Mouse (Mus musculus): ENCODE measurements around the gene Mien1.

DNA sequence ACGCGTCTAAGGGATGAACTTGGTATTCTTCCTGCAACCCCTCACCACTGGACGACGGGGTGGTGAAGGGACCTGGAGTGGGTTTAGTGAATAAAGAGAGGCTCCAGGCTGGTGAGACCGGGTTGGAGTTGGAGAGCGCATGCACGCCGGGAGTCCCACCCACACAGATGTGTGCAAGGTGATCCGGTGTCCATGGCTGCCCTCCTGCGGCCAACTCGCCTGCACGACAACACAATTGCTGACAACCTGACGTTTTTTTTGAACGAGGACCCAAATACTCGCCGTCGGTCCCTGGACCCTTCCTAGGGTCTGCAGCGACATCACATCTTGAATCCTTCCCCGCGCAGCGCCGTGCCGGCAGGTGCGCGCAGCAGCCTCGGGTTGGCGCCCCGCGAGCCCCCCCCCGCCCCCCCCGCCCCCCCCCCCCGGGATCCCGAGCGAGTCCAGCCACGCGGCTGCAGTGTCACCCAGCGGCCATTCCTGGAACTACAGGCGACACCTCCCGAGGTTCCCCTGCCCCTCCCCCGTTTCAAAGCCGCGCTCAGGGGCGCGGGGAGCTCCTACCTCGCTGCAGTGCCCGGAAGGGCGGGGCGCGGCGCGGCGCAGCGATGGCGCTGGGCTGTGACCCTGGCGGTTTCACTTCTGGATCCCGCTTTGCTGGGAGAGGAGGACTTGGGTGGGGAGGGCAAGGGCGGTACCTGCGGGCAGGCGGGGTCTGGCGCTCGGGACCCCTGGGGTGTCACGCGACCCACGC is 18.8 kb upstream of the Mien1 start:
- peak; percentile 60 for TF ChIP-seq CTCF (IDR thresholded peaks at IDR 0.05; ENCODE audit: control insufficient read depth, insufficient read depth, low read length)
- peak; percentile 60; the same call in 1 of the 2 replicates for TF ChIP-seq POLR2A (IDR thresholded peaks at IDR 0.05; ENCODE audit: borderline replicate concordance, control insufficient read depth, low read depth, low read length)

All from bone marrow, adult 2 months (tissue).